Comparison of ENCODE assay signal across 13 mouse cellular contexts in the genomic region with DNA sequence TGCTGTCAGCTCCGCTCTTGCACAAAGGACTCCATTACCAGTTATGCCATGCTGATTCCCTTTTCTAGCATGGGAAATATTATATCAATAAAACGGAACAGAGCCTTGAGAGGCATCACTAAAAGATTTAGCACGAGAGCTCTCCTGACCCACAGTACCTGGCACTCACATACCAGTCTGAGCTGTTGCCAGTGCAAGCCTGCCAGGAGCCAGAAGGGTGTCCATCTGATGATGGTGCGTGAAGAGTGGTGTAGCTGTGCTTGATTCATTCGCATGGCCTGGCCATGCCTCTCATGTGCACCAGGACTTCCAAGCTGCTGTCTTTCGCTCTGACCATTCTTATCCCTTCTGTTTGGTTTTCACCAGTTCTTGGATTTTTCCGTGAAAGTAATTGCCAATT.
"Had no signal": no experiment of that assay in that cellular context is flagged by ENCODE, and none has a peak within 500 bp of the region (broad histone marks: within the 10 kb centered on the region; RNA-seq: fewer than 3 reads in every experiment).

No protein-coding gene starts in this region.

- H3K36me3 ChIP-seq: limb, embryonic 13.5 days; midbrain, embryonic 12.5 days; neural tube, embryonic 15.5 days had no signal

- H3K4me2 ChIP-seq: limb, embryonic 13.5 days; midbrain, embryonic 12.5 days; neural tube, embryonic 15.5 days had no signal

- H3K4me3 ChIP-seq: layer of hippocampus, adult 2 months; limb, embryonic 13.5 days; midbrain, embryonic 12.5 days; myocyte; neural tube, embryonic 15.5 days had no signal

- H3K27ac ChIP-seq: kidney, postnatal 0 days; layer of hippocampus, adult 2 months; limb, embryonic 13.5 days; liver, embryonic 14.5 days; midbrain, embryonic 12.5 days; neural tube, embryonic 15.5 days had no signal

- H3K9ac ChIP-seq: limb, embryonic 13.5 days; liver, embryonic 14.5 days; midbrain, embryonic 12.5 days; neural tube, embryonic 15.5 days had no signal

- H3K9me3 ChIP-seq: limb, embryonic 13.5 days; midbrain, embryonic 12.5 days; neural tube, embryonic 15.5 days had no signal

- DNase-seq: kidney, postnatal 36 days; layer of hippocampus, postnatal 36 days; lung, adult 18-20 months; right cerebral cortex, adult 18-20 months; right cerebral cortex, postnatal 25 days; thymus, postnatal 4 days had no signal
